Mouse (Mus musculus): ENCODE results near the gene Serpine3.

DNA sequence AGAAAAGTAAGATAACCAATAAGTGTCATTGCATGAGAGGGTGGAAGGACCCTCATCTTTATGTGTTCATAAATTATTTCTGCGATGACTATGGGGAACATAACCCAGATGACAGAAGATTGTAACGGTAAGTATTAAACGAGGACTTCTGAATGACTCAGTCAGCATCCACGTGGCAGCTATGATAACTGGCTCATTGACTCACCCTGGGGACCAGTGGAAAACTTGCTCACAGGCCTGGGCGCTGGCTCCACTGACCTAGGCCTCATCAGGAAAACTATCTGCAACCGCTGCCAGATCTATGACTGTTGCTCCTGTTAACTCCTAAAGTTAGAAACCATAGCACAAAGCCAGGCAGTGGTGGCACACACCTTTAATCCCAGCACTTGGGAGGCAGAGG is 15.1 kb upstream of the Serpine3 start:
- no peak for TF ChIP-seq CTCF (IDR thresholded peaks at IDR 0.05; ENCODE audit: low read depth, low read length)
- TF ChIP-seq POLR2A (IDR thresholded peaks at IDR 0.05; ENCODE audit: insufficient read depth, low read length) = no peak

Data from ES-Bruce4 (cell line).